Mouse (Mus musculus) brain, embryonic 14.5 days (tissue): ENCODE data around the gene 4933405L10Rik. TPM values are rescaled to one million over a fixed set of nuclear protein-coding genes. Genes with fewer than 3 reads are reported as not detected.

ENCODE experiments used
- DNase-seq: peaks from one replicate; pipeline ENCODE4 v3.0.0-alpha.2; 2011; ENCODE audit warnings: low read depth
- CTCF ChIP-seq: fragments of 200-500 bp; IDR thresholded peaks from 2 replicates; pipeline ENCODE4 v1.5.1; 2012; ENCODE audit warnings: inconsistent platforms, mild to moderate bottlenecking, moderate library complexity, borderline replicate concordance; ENCODE audit not compliant: insufficient read depth, insufficient read length; ENCODE audit errors: extremely low read depth
- POLR2A ChIP-seq: fragments of 200-500 bp; IDR thresholded peaks from 2 replicates; pipeline ENCODE4 v1.6.1; 2012; ENCODE audit warnings: mild to moderate bottlenecking, inconsistent platforms, borderline replicate concordance; ENCODE audit not compliant: poor library complexity, insufficient read depth, insufficient read length, severe bottlenecking; ENCODE audit errors: extremely low read depth
- polyA plus RNA-seq: library from polyadenylated mRNA; depleted of rRNA; stranded (reverse); fragments of >200 nt; gene quantifications from 2 replicates; pipeline ENCODE4 v1.2.3, GENCODE M21; 2012; rRNA removed

Gene 4933405L10Rik
- polyA plus RNA-seq: not detected in 2 replicates

- peak; percentile 97 for DNase-seq
- TF ChIP-seq POLR2A (peak; percentile 26; the same call in 1 of the 2 replicates), CTCF (no peak)
These were observed at the start of gene 4933405L10Rik, which contains the start of gene Enkd1 for GRCm38 (mm10) chr8:105707498-105708403. Gene 4933405L10Rik (plus strand): TSS chr8:105707655. Gene Enkd1 (minus strand): TSS chr8:105708210.

- TF ChIP-seq CTCF: peak; percentile 55; the same call in 1 of the 2 replicates
- TF ChIP-seq POLR2A: no peak
- DNase-seq: peak; percentile 49
These were observed 46.3 kb upstream of the 4933405L10Rik start for GRCm38 (mm10) chr8:105661167-105661566.

GRCm38 (mm10) chr8:105677891-105678290 is 29.6 kb upstream of the 4933405L10Rik start:
- TF ChIP-seq CTCF: no peak
- no peak for TF ChIP-seq POLR2A
- DNase-seq: no peak

- no peak for TF ChIP-seq CTCF
- no peak for TF ChIP-seq POLR2A
- DNase-seq: no peak
These were observed 22.1 kb upstream of the 4933405L10Rik start for GRCm38 (mm10) chr8:105685325-105685724.

- no peak for TF ChIP-seq POLR2A
- TF ChIP-seq CTCF: peak; percentile 59
- no peak for DNase-seq
These were observed 21.6 kb upstream of the 4933405L10Rik start, which contains the start of gene Carmil2 for GRCm38 (mm10) chr8:105685796-105686308. Gene Carmil2 (plus strand): TSS chr8:105686274.

- no peak for DNase-seq
- TF ChIP-seq CTCF (no peak), POLR2A (no peak)
These were observed 20.9 kb upstream of the 4933405L10Rik start for GRCm38 (mm10) chr8:105686551-105686950.

- TF ChIP-seq POLR2A (no peak), CTCF (no peak)
- no peak for DNase-seq
These were observed 19.9 kb upstream of the 4933405L10Rik start for GRCm38 (mm10) chr8:105687512-105687911.

- TF ChIP-seq CTCF (no peak), POLR2A (no peak)
These were observed 19.2 kb upstream of the 4933405L10Rik start for GRCm38 (mm10) chr8:105688242-105688752.

GRCm38 (mm10) chr8:105689256-105689982 is 18.0 kb upstream of the 4933405L10Rik start:
- no peak for DNase-seq
- TF ChIP-seq POLR2A: no peak
- TF ChIP-seq CTCF: no peak

More at GRCm38 (mm10) chr8:105688242-105688752, 19.2 kb upstream of the 4933405L10Rik start:
- DNase-seq: no peak

- no peak for DNase-seq
- TF ChIP-seq CTCF (no peak), POLR2A (no peak)
These were observed 17.5 kb upstream of the 4933405L10Rik start for GRCm38 (mm10) chr8:105689983-105690360.

GRCm38 (mm10) chr8:105690978-105691377 is 16.5 kb upstream of the 4933405L10Rik start:
- no peak for DNase-seq

GRCm38 (mm10) chr8:105692449-105693182 is 14.8 kb upstream of the 4933405L10Rik start:
- no peak for DNase-seq
- TF ChIP-seq POLR2A: no peak
- no peak for TF ChIP-seq CTCF

More at GRCm38 (mm10) chr8:105690978-105691377, 16.5 kb upstream of the 4933405L10Rik start:
- TF ChIP-seq CTCF (no peak), POLR2A (no peak)
